18 mouse cellular contexts compared by ENCODE assay signal in the genomic region with DNA sequence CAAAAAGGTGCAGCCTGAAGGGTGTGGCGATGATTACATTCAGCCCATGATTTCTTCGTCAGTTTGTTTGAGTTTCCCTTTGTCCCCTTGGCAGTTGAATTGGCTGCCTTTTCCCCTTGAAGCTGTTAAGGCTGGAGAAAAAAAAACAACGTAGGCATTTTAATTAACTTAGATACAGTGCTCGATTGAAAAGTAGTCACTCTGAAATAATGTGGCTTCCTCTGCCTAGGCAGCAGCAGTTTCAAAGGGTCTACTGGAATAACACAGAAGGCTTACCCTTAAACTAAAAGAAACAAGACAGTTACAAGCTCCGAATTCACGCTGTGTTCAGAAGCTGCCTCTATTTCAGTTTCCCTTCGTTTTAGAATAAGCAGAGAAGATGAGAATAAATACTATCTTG.
DNase-seq lines count a peak whose midpoint lies in the region; ATAC-seq and TF ChIP-seq lines count a peak whose summit lies in the region.
"Had no signal": no experiment of that assay in that cellular context is flagged by ENCODE, and none has a peak within 500 bp of the region (broad histone marks: within the 10 kb centered on the region; RNA-seq: fewer than 3 reads in every experiment).

No protein-coding gene starts in this region.

- no peaks in the 10 kb centered on the region for H3K36me3 ChIP-seq in neural tube, embryonic 12.5 days
- H3K36me3 ChIP-seq in midbrain, postnatal 0 days (ENCODE audit: insufficient read depth, low read length) = no peaks in the 10 kb centered on the region
- no peaks in the 10 kb centered on the region for H3K36me3 ChIP-seq in heart, embryonic 11.5 days (ENCODE audit: control insufficient read depth, insufficient read depth, low read length)
- H3K36me3 ChIP-seq: embryonic facial prominence, embryonic 15.5 days; heart, embryonic 13.5 days; limb, embryonic 12.5 days; liver, embryonic 15.5 days had no signal

- no peaks in the 10 kb centered on the region for H3K9me3 ChIP-seq in neural tube, embryonic 12.5 days
- H3K9me3 ChIP-seq in midbrain, postnatal 0 days (ENCODE audit: low read length) = no peaks in the 10 kb centered on the region
- H3K9me3 ChIP-seq in heart, embryonic 11.5 days (replicated peaks; ENCODE audit: control insufficient read depth, low read length) = no peaks in the 10 kb centered on the region
- H3K9me3 ChIP-seq: embryonic facial prominence, embryonic 15.5 days; heart, embryonic 13.5 days; limb, embryonic 12.5 days; liver, embryonic 15.5 days had no signal

- peak; percentile 73 for ATAC-seq in frontal cortex, adult (ENCODE audit: low TSS enrichment)
- ATAC-seq in neural tube, embryonic 12.5 days (ENCODE audit: low FRiP score, low read depth) = no peak
- ATAC-seq in midbrain, postnatal 0 days (ENCODE audit: low FRiP score) = no peak
- ATAC-seq in heart, embryonic 11.5 days (replicated peaks; ENCODE audit: insufficient number of reproducible peaks, low FRiP score, low TSS enrichment) = no peak
- ATAC-seq: intestine, postnatal 0 days; Patski had no signal

- no peaks in the 10 kb centered on the region; the same call in 1 of the 2 replicates for H3K4me1 ChIP-seq in neural tube, embryonic 12.5 days
- H3K4me1 ChIP-seq in midbrain, postnatal 0 days (ENCODE audit: insufficient read depth, low read length) = no peaks in the 10 kb centered on the region
- no peaks in the 10 kb centered on the region for H3K4me1 ChIP-seq in heart, embryonic 11.5 days (ENCODE audit: control insufficient read depth, insufficient read depth, low read length)
- H3K4me1 ChIP-seq: embryonic facial prominence, embryonic 15.5 days; heart, embryonic 13.5 days; limb, embryonic 12.5 days; liver, embryonic 15.5 days had no signal

- no peak overlapping the region for H3K9ac ChIP-seq in neural tube, embryonic 12.5 days
- no peak overlapping the region for H3K9ac ChIP-seq in midbrain, postnatal 0 days (replicated peaks; ENCODE audit: low read length, poor library complexity, severe bottlenecking)
- H3K9ac ChIP-seq in heart, embryonic 11.5 days (ENCODE audit: low read depth, low read length) = no peak overlapping the region
- H3K9ac ChIP-seq: embryonic facial prominence, embryonic 15.5 days; heart, embryonic 13.5 days; limb, embryonic 12.5 days; liver, embryonic 15.5 days had no signal

- no peak overlapping the region for H3K27ac ChIP-seq in neural tube, embryonic 12.5 days
- peak overlapping the region; percentile 47 for H3K27ac ChIP-seq in midbrain, postnatal 0 days (ENCODE audit: low read depth, low read length)
- H3K27ac ChIP-seq in heart, embryonic 11.5 days (ENCODE audit: low read depth, low read length) = no peak overlapping the region
- H3K27ac ChIP-seq: embryonic facial prominence, embryonic 15.5 days; heart, embryonic 13.5 days; limb, embryonic 12.5 days; liver, embryonic 15.5 days had no signal

- no peak overlapping the region for H3K4me3 ChIP-seq in neural tube, embryonic 12.5 days
- no peak overlapping the region for H3K4me3 ChIP-seq in midbrain, postnatal 0 days (ENCODE audit: low read depth, low read length)
- H3K4me3 ChIP-seq in heart, embryonic 11.5 days (ENCODE audit: low read depth, low read length) = no peak overlapping the region
- H3K4me3 ChIP-seq: embryonic facial prominence, embryonic 15.5 days; heart, embryonic 13.5 days; limb, embryonic 12.5 days; liver, embryonic 15.5 days had no signal

- H3K4me2 ChIP-seq in neural tube, embryonic 12.5 days (replicated peaks) = 0 out of 2 replicates have a peak overlapping the region, but pooled peaks have one; percentile 1
- H3K4me2 ChIP-seq in midbrain, postnatal 0 days (ENCODE audit: low read depth, low read length, poor library complexity, severe bottlenecking) = no peak overlapping the region
- H3K4me2 ChIP-seq in heart, embryonic 11.5 days = no peak overlapping the region
- H3K4me2 ChIP-seq: embryonic facial prominence, embryonic 15.5 days; heart, embryonic 13.5 days; limb, embryonic 12.5 days; liver, embryonic 15.5 days had no signal

- no peak for DNase-seq in frontal cortex, adult 2 months (ENCODE audit: extremely low spot score in 1 of 2, low spot score in 1 of 2)
- no peak for DNase-seq in neural tube, embryonic 10.5 days (ENCODE audit: extremely low spot score, low spot score)
- peak; percentile 13 for DNase-seq in midbrain, postnatal 0 days (ENCODE audit: low spot score)
- no peak for DNase-seq in liver
- no peak for DNase-seq in lung, postnatal 10 days
- DNase-seq: heart, postnatal 4 days; lung, postnatal 14 days; spleen, adult 18-20 months; thymus, postnatal 4 days had no signal

- no peak for TF ChIP-seq CTCF in midbrain, postnatal 0 days (IDR thresholded peaks at IDR 0.05)

- WGBS in neural tube, embryonic 12.5 days = 53% methylated on average over 7 of the region's 7 CpGs
- WGBS in midbrain, postnatal 0 days = 35% methylated on average over 7 of the region's 7 CpGs
- WGBS in heart, embryonic 11.5 days (ENCODE audit: insufficient replicate concordance) = 68% methylated on average over 7 of the region's 7 CpGs

- no peaks in the 10 kb centered on the region for H3K27me3 ChIP-seq in neural tube, embryonic 12.5 days (replicated peaks)
- no peaks in the 10 kb centered on the region for H3K27me3 ChIP-seq in midbrain, postnatal 0 days (ENCODE audit: insufficient read depth, low read length)
- H3K27me3 ChIP-seq in heart, embryonic 11.5 days (ENCODE audit: control insufficient read depth, insufficient read depth, low read length) = no peaks in the 10 kb centered on the region
- H3K27me3 ChIP-seq: embryonic facial prominence, embryonic 15.5 days; heart, embryonic 13.5 days; limb, embryonic 12.5 days; liver, embryonic 15.5 days; Patski had no signal
